Mouse (Mus musculus) bone marrow macrophage, adult 2 months (primary cell): ENCODE data around the gene Pdzrn3.

Source experiments
- CTCF ChIP-seq: IDR thresholded peaks from 2 replicates; pipeline ENCODE4 v1.5.1; 2012; ENCODE audit warnings: low read depth, mild to moderate bottlenecking, low read length, moderate library complexity
- POLR2A ChIP-seq: IDR thresholded peaks from 2 replicates; pipeline ENCODE4 v1.6.1; 2012; ENCODE audit warnings: mild to moderate bottlenecking, low read depth, low read length, borderline replicate concordance

- TF ChIP-seq CTCF (no peak), POLR2A (no peak)
Measured at GRCm38 (mm10) chr6:101354887-101355286, 22.8 kb downstream of the Pdzrn3 start.
